Mouse (Mus musculus) CD8-positive naive resting alpha-beta T cell, adult 57 days (primary cell): ENCODE data around the gene Trpv3. TPM values are rescaled to one million over a fixed set of nuclear protein-coding genes. Genes with fewer than 3 reads are reported as not detected.

Experiments used
- total RNA-seq: library from RNA; stranded (reverse); gene quantifications from one replicate; pipeline ENCODE4 v1.2.4, GENCODE M21; 2023

The Trpv3 gene
- total RNA-seq, result not detected

DNA sequence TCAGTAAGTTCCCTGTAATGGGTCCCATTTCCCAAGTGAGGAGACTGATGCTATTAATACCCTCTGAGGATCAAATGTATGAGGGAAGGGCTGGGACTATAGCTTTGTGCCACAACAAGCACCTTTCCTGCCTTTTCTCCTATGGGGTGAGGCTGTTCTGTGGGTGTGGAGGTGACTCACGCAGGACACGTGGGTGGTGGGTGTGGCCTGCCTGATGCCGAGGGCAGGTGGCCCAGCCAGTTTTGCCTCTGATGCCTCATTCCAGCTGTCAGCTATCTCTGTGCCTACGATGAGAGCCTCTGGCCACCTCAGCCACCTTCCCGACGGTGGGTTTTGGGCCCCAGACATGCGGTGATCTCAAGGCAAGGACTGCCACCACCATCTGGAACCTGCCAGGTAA lies at the start of gene Trpv3:
TSS of gene Trpv3 (plus strand) at position 122 of the 400 bp plus-strand sequence.

DNA sequence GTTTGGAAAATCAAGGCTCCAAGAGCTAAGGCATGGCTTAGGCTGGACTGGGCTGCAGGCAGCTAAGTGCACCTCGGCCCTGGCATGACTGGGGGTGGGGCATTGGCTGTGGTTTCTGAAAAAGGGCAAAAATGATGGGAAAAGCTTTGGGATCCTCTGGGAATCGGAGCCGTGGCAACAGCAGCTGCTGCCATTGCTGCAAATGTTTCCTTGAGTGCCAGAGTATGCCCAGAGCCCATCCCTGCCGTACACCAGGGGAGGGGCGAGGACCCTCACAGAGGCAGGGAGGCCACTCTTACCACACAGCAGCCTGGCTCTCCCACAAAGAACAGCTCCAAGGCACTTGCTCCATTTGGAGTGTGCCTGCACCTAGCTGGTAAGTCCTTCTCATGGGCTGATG lies 33.2 kb upstream of the Trpv3 start, which contains the start of gene Trpv1:
TSS of gene Trpv1 (plus strand) at position 301 of the 400 bp plus-strand sequence.

GRCm38 (mm10) chr11:73329442-73329841 lies 62.3 kb downstream of the Trpv3 start, which contains the start of the genes Aspa, Gm49340 and Spata22:
Gene Aspa (minus strand): TSS chr11:73329596.
Gene Gm49340 (plus strand): TSS chr11:73329741.
Gene Spata22 (plus strand): TSS chr11:73329741.

Other genes starting within 250 kb of the Trpv3 start
- gene Camkk1, start 248.4 kb upstream of the Trpv3 start, total RNA-seq, result 5.8 TPM
- 16.4 TPM for gene Ncbp3, start 219.6 kb upstream of the Trpv3 start, total RNA-seq
- 83.8 TPM for gene Itgae, start 176.8 kb upstream of the Trpv3 start, total RNA-seq
- gene Haspin, start 129.1 kb upstream of the Trpv3 start, total RNA-seq, result 1.1 TPM
- 0.34 TPM for gene P2rx5, start 107.0 kb upstream of the Trpv3 start, total RNA-seq
- gene Emc6, start 90.4 kb upstream of the Trpv3 start, total RNA-seq, result 46.6 TPM
- 14.5 TPM for gene Tax1bp3, start 90.3 kb upstream of the Trpv3 start, total RNA-seq
- 21.4 TPM for gene Ctns, start 68.3 kb upstream of the Trpv3 start, total RNA-seq
- gene Shpk, start 67.9 kb upstream of the Trpv3 start, total RNA-seq, result 5.4 TPM
- not detected for gene Trpv1, start 33.1 kb upstream of the Trpv3 start, total RNA-seq
- gene Aspa, start 62.2 kb downstream of the Trpv3 start, total RNA-seq, result 0.15 TPM
- gene Gm49340, start 62.4 kb downstream of the Trpv3 start, total RNA-seq, result not detected
- gene Spata22, start 62.4 kb downstream of the Trpv3 start, total RNA-seq, result not detected
- not detected for gene Olfr20, start 83.4 kb downstream of the Trpv3 start, total RNA-seq
- not detected for gene Olfr376, start 103.9 kb downstream of the Trpv3 start, total RNA-seq
- gene Olfr1, start 132.2 kb downstream of the Trpv3 start, total RNA-seq, result not detected
- not detected for gene Olfr378, start 161.1 kb downstream of the Trpv3 start, total RNA-seq
- gene Olfr380, start 190.1 kb downstream of the Trpv3 start, total RNA-seq, result not detected
- not detected for gene Olfr381, start 224.2 kb downstream of the Trpv3 start, total RNA-seq
- gene Olfr382, start 249.8 kb downstream of the Trpv3 start, total RNA-seq, result not detected